Mouse (Mus musculus) right cerebral cortex, postnatal 10 days (tissue): Measurements from ENCODE around the gene B230104I21Rik.

Source experiments
- DNase-seq, 2 experiments: peaks; one replicate each; pipeline ENCODE4 v3.0.0; 2021; ENCODE audit warnings: low spot score in 2 of 2

The B230104I21Rik gene

GRCm38 (mm10) chr4:154335761-154336160 is at the start of gene B230104I21Rik:
TSS of gene B230104I21Rik (plus strand) at chr4:154336127.
- peak; percentile 80 to 88 for DNase-seq

- no peak for DNase-seq
Observed at GRCm38 (mm10) chr4:154293735-154294201, 42.2 kb upstream of the B230104I21Rik start.

- DNase-seq: no peak
Observed at GRCm38 (mm10) chr4:154294262-154294731, 41.6 kb upstream of the B230104I21Rik start.

GRCm38 (mm10) chr4:154297761-154298160 is 38.2 kb upstream of the B230104I21Rik start:
- no peak for DNase-seq

- no peak for DNase-seq
Observed at GRCm38 (mm10) chr4:154299541-154300271, 36.2 kb upstream of the B230104I21Rik start.

GRCm38 (mm10) chr4:154301466-154301881 is 34.5 kb upstream of the B230104I21Rik start, which contains the start of gene Arhgef16:
TSS of gene Arhgef16 (minus strand) at chr4:154301676.
- DNase-seq: peak; percentile 51 to 67

- no peak for DNase-seq
Observed at GRCm38 (mm10) chr4:154309131-154309530, 26.8 kb upstream of the B230104I21Rik start.

GRCm38 (mm10) chr4:154310576-154311262 is 25.2 kb upstream of the B230104I21Rik start:
- no peak for DNase-seq

GRCm38 (mm10) chr4:154312143-154312812 is 23.6 kb upstream of the B230104I21Rik start:
- no peak for DNase-seq

GRCm38 (mm10) chr4:154312935-154313621 is 22.8 kb upstream of the B230104I21Rik start:
- DNase-seq: peak; percentile 79 to 84

- DNase-seq: no peak
Observed at GRCm38 (mm10) chr4:154313622-154313967, 22.3 kb upstream of the B230104I21Rik start.

- no peak for DNase-seq
Observed at GRCm38 (mm10) chr4:154325410-154325809, 10.5 kb upstream of the B230104I21Rik start.

GRCm38 (mm10) chr4:154328431-154328830 is 7.5 kb upstream of the B230104I21Rik start:
- no peak for DNase-seq

- DNase-seq: peak; percentile 83 to 86
Observed at GRCm38 (mm10) chr4:154328836-154329235, 7.1 kb upstream of the B230104I21Rik start.

- no peak for DNase-seq
Observed at GRCm38 (mm10) chr4:154330001-154330400, 5.9 kb upstream of the B230104I21Rik start.

- no peak for DNase-seq
Observed at GRCm38 (mm10) chr4:154331271-154331670, 4.7 kb upstream of the B230104I21Rik start.

GRCm38 (mm10) chr4:154333300-154333699 is 2.6 kb upstream of the B230104I21Rik start:
- DNase-seq: no peak

- DNase-seq: no peak
Observed at GRCm38 (mm10) chr4:154334699-154335402, 1.1 kb upstream of the B230104I21Rik start.

GRCm38 (mm10) chr4:154336650-154337049 is 723 bp downstream of the B230104I21Rik start:
- no peak for DNase-seq

- no peak for DNase-seq
Observed at GRCm38 (mm10) chr4:154346731-154347522, 11.0 kb downstream of the B230104I21Rik start.
